Mouse (Mus musculus): ENCODE data around the gene Cryzl1. TPM values are rescaled to one million over a fixed set of nuclear protein-coding genes. Genes with fewer than 3 reads are reported as not detected.

Cryzl1 gene
- total and polyA plus RNA-seq, 2 experiments from 2014 or later, result 6.6 to 51.8 TPM

- Histone ChIP-seq H3K4me2 (ENCODE audit: low read depth, low read length) (no peak overlapping the region), H3K4me1 (ENCODE audit: control insufficient read depth, insufficient read depth) (peaks cover 13% of the 10 kb centered on the region), H3K4me3 (ENCODE audit: low read depth, low read length) (no peak overlapping the region), H3K27ac (ENCODE audit: low read depth) (no peak overlapping the region), H3K9ac (replicated peaks; ENCODE audit: low read depth, low read length) (no peak overlapping the region), H3K36me3 (replicated peaks; ENCODE audit: control insufficient read depth, insufficient read depth, low read length) (no peaks in the 10 kb centered on the region), H3K9me3 (replicated peaks; ENCODE audit: control insufficient read depth, low read length) (no peaks in the 10 kb centered on the region), H3K27me3 (ENCODE audit: control insufficient read depth, insufficient read depth, low read length) (no peaks in the 10 kb centered on the region)
- DNase-seq (ENCODE audit: low spot score) (no peak), ATAC-seq (ENCODE audit: insufficient read depth, low read depth) (no peak)
- TF ChIP-seq CTCF (IDR thresholded peaks at IDR 0.05; ENCODE audit: low read depth) (no peak), EP300 (IDR thresholded peaks at IDR 0.05; ENCODE audit: low read depth) (no peak)
- 81% methylated on average over 6 of the region's 6 CpGs for WGBS
Measured at GRCm38 (mm10) chr16:91747567-91747966, 18.8 kb upstream of the Cryzl1 start.

- peak overlapping the region; percentile 44 for H3K4me2 ChIP-seq (ENCODE audit: low read depth, low read length)
- no peak overlapping the region for H3K9ac ChIP-seq (replicated peaks; ENCODE audit: low read depth, low read length)
- peaks cover 13% of the 10 kb centered on the region for H3K4me1 ChIP-seq (ENCODE audit: control insufficient read depth, insufficient read depth)
- peak; percentile 75 for ATAC-seq (ENCODE audit: insufficient read depth, low read depth)
- TF ChIP-seq CTCF (IDR thresholded peaks at IDR 0.05; ENCODE audit: low read depth) (no peak), EP300 (IDR thresholded peaks at IDR 0.05; ENCODE audit: low read depth) (no peak)
- peak; percentile 72 for DNase-seq (ENCODE audit: low spot score)
- no peaks in the 10 kb centered on the region for H3K36me3 ChIP-seq (replicated peaks; ENCODE audit: control insufficient read depth, insufficient read depth, low read length)
- no peak overlapping the region for H3K4me3 ChIP-seq (ENCODE audit: low read depth, low read length)
- 15% methylated on average over 14 of the region's 14 CpGs for WGBS
- 0 out of 2 replicates have a peak overlapping the region, but pooled peaks have one; percentile 0 for H3K27ac ChIP-seq (ENCODE audit: low read depth)
- H3K9me3 ChIP-seq (replicated peaks; ENCODE audit: control insufficient read depth, low read length), result no peaks in the 10 kb centered on the region
- H3K27me3 ChIP-seq (ENCODE audit: control insufficient read depth, insufficient read depth, low read length), result no peaks in the 10 kb centered on the region
Measured at GRCm38 (mm10) chr16:91746101-91746950, 17.6 kb upstream of the Cryzl1 start.

GRCm38 (mm10) chr16:91743055-91743454, 14.3 kb upstream of the Cryzl1 start:
- no peak for DNase-seq (ENCODE audit: low spot score)
- WGBS, result 78% methylated on average over 7 of the region's 7 CpGs

GRCm38 (mm10) chr16:91740918-91741255, 12.1 kb upstream of the Cryzl1 start:
- ATAC-seq (ENCODE audit: insufficient read depth, low read depth) (no peak), DNase-seq (ENCODE audit: low spot score) (no peak)
- no peak for TF ChIP-seq EP300 (IDR thresholded peaks at IDR 0.05; ENCODE audit: low read depth)
- no peak for TF ChIP-seq CTCF (IDR thresholded peaks at IDR 0.05; ENCODE audit: low read depth)
- Histone ChIP-seq H3K36me3 (replicated peaks; ENCODE audit: control insufficient read depth, insufficient read depth, low read length) (no peaks in the 10 kb centered on the region), H3K27me3 (ENCODE audit: control insufficient read depth, insufficient read depth, low read length) (no peaks in the 10 kb centered on the region), H3K9ac (replicated peaks; ENCODE audit: low read depth, low read length) (no peak overlapping the region), H3K9me3 (replicated peaks; ENCODE audit: control insufficient read depth, low read length) (no peaks in the 10 kb centered on the region), H3K4me3 (ENCODE audit: low read depth, low read length) (no peak overlapping the region), H3K4me1 (ENCODE audit: control insufficient read depth, insufficient read depth) (peaks cover 39% of the 10 kb centered on the region), H3K4me2 (ENCODE audit: low read depth, low read length) (no peak overlapping the region), H3K27ac (ENCODE audit: low read depth) (peak overlapping the region; percentile 36)
- 52% methylated on average over 7 of the region's 7 CpGs for WGBS

More at GRCm38 (mm10) chr16:91743055-91743454, 14.3 kb upstream of the Cryzl1 start:
- no peak for ATAC-seq (ENCODE audit: insufficient read depth, low read depth)
- Histone ChIP-seq H3K4me1 (ENCODE audit: control insufficient read depth, insufficient read depth) (peaks cover 31% of the 10 kb centered on the region), H3K9me3 (replicated peaks; ENCODE audit: control insufficient read depth, low read length) (no peaks in the 10 kb centered on the region), H3K27me3 (ENCODE audit: control insufficient read depth, insufficient read depth, low read length) (no peaks in the 10 kb centered on the region), H3K4me3 (ENCODE audit: low read depth, low read length) (no peak overlapping the region), H3K4me2 (ENCODE audit: low read depth, low read length) (no peak overlapping the region), H3K27ac (ENCODE audit: low read depth) (no peak overlapping the region), H3K9ac (replicated peaks; ENCODE audit: low read depth, low read length) (no peak overlapping the region), H3K36me3 (replicated peaks; ENCODE audit: control insufficient read depth, insufficient read depth, low read length) (no peaks in the 10 kb centered on the region)
- TF ChIP-seq CTCF (IDR thresholded peaks at IDR 0.05; ENCODE audit: low read depth) (no peak), EP300 (IDR thresholded peaks at IDR 0.05; ENCODE audit: low read depth) (no peak)

- H3K9me3 ChIP-seq (replicated peaks; ENCODE audit: control insufficient read depth, low read length), result no peaks in the 10 kb centered on the region
- no peak for DNase-seq (ENCODE audit: low spot score)
- 46% methylated on average over 8 of the region's 8 CpGs for WGBS
- peak overlapping the region; percentile 36 for H3K27ac ChIP-seq (ENCODE audit: low read depth)
- no peak overlapping the region for H3K9ac ChIP-seq (replicated peaks; ENCODE audit: low read depth, low read length)
- no peak for TF ChIP-seq EP300 (IDR thresholded peaks at IDR 0.05; ENCODE audit: low read depth)
- TF ChIP-seq CTCF (IDR thresholded peaks at IDR 0.05; ENCODE audit: low read depth), result no peak
- ATAC-seq (ENCODE audit: insufficient read depth, low read depth), result no peak
- H3K36me3 ChIP-seq (replicated peaks; ENCODE audit: control insufficient read depth, insufficient read depth, low read length), result no peaks in the 10 kb centered on the region
- no peak overlapping the region for H3K4me2 ChIP-seq (ENCODE audit: low read depth, low read length)
- no peaks in the 10 kb centered on the region for H3K27me3 ChIP-seq (ENCODE audit: control insufficient read depth, insufficient read depth, low read length)
- no peak overlapping the region for H3K4me3 ChIP-seq (ENCODE audit: low read depth, low read length)
- H3K4me1 ChIP-seq (ENCODE audit: control insufficient read depth, insufficient read depth), result peaks cover 38% of the 10 kb centered on the region
Measured at GRCm38 (mm10) chr16:91740184-91740917, 11.6 kb upstream of the Cryzl1 start.

Data from heart, postnatal 0 days (tissue).